Mouse (Mus musculus) liver, adult 2 months (tissue): ENCODE results near the gene Tmem19. TPM values are rescaled to one million over a fixed set of nuclear protein-coding genes. Genes with fewer than 3 reads are reported as not detected.

Experiments used
- DNase-seq: peaks from one replicate; pipeline ENCODE4 v3.0.0-alpha.2; 2011; ENCODE audit warnings: low read depth, low spot score; ENCODE audit errors: extremely low read depth
- H3K27ac ChIP-seq: fragments of 200-500 bp; replicated peaks from 2 replicates; pipeline ENCODE4 v1.5.1; 2012; ENCODE audit warnings: low read depth, mild to moderate bottlenecking, control low read depth, inconsistent platforms, low read length; ENCODE audit not compliant: insufficient read depth
- H3K27me3 ChIP-seq: fragments of 200-500 bp; 2 replicates; pipeline ENCODE4 v1.6.1; 2012; ENCODE audit warnings: mild to moderate bottlenecking, moderate library complexity, low read length, inconsistent platforms; ENCODE audit not compliant: control insufficient read depth, insufficient read depth
- H3K36me3 ChIP-seq: fragments of 200-500 bp; 2 replicates; pipeline ENCODE4 v1.6.1; 2012; ENCODE audit warnings: low read length, inconsistent platforms; ENCODE audit not compliant: control insufficient read depth, insufficient read depth
- H3K4me1 ChIP-seq: fragments of 200-500 bp; 2 replicates; pipeline ENCODE4 v1.6.1; 2011; ENCODE audit warnings: low read length; ENCODE audit not compliant: control insufficient read depth, insufficient read depth
- H3K4me3 ChIP-seq: fragments of 200-500 bp; 2 replicates; pipeline ENCODE4 v1.5.1; 2011; ENCODE audit warnings: low read depth, mild to moderate bottlenecking, control low read depth, low read length, moderate library complexity; ENCODE audit not compliant: insufficient read depth
- H3K79me2 ChIP-seq: fragments of 200-500 bp; 2 replicates; pipeline ENCODE4 v1.6.1; 2012; ENCODE audit warnings: inconsistent platforms, mild to moderate bottlenecking, low read length, moderate library complexity; ENCODE audit not compliant: control insufficient read depth, insufficient read depth
- H3K9ac ChIP-seq: fragments of 200-500 bp; 2 replicates; pipeline ENCODE4 v1.6.1; 2012; ENCODE audit warnings: low read depth, mild to moderate bottlenecking, control low read depth, inconsistent platforms, low read length
- CTCF ChIP-seq: fragments of 200-500 bp; IDR thresholded peaks from 2 replicates; pipeline ENCODE4 v1.5.1; 2011; ENCODE audit warnings: low read depth, low read length, control low read depth
- POLR2A ChIP-seq: fragments of 200-500 bp; IDR thresholded peaks from 2 replicates; pipeline ENCODE4 v1.6.1; 2011; ENCODE audit warnings: low read length, control low read depth; ENCODE audit not compliant: insufficient read depth; ENCODE audit errors: extremely low read depth
- WGBS: fragments of 180-500 bp; shearing (Covaris S2); methylation state at CpG from one replicate; pipeline ENCODE4 v1.1.7; 2018; 5-methylcytosine and 5-hydroxymethylcytosine counted together
- polyA plus RNA-seq: library from polyadenylated mRNA; depleted of rRNA; stranded (reverse); fragments of >200 nt; gene quantifications from 2 replicates; pipeline ENCODE4 v1.2.3, GENCODE M21; 2012
- total RNA-seq: library from RNA; depleted of rRNA; stranded (reverse); fragments of >200 nt; gene quantifications from 2 replicates; pipeline ENCODE4 v1.2.3, GENCODE M21; 2014

Tmem19 gene
- total and polyA plus RNA-seq, 2 experiments = 30.8 to 47.4 TPM

GRCm38 (mm10) chr10:115354553-115354952 is 7.7 kb downstream of the Tmem19 start:
- no peaks in the 10 kb centered on the region for H3K27me3 ChIP-seq
- peaks cover 6% of the 10 kb centered on the region; the same call in 1 of the 2 replicates for H3K79me2 ChIP-seq
- TF ChIP-seq POLR2A = no peak
- no peak for TF ChIP-seq CTCF
- peaks cover 30% of the 10 kb centered on the region for H3K4me1 ChIP-seq
- peaks cover 9% of the 10 kb centered on the region for H3K36me3 ChIP-seq
- peak; percentile 32 for DNase-seq
- 82% methylated on average over 6 of the region's 6 CpGs for WGBS
- H3K27ac ChIP-seq = peak overlapping the region; percentile 75
- no peak overlapping the region for H3K4me3 ChIP-seq
- H3K9ac ChIP-seq = no peak overlapping the region

- Histone ChIP-seq H3K4me1 (peaks cover 31% of the 10 kb centered on the region), H3K4me3 (no peak overlapping the region), H3K36me3 (peaks cover 4% of the 10 kb centered on the region), H3K9ac (no peak overlapping the region), H3K27me3 (no peaks in the 10 kb centered on the region), H3K27ac (no peak overlapping the region), H3K79me2 (no peaks in the 10 kb centered on the region; the same call in 1 of the 2 replicates)
- WGBS = 65% methylated on average over 2 of the region's 2 CpGs
- DNase-seq = peak; percentile 33
- TF ChIP-seq POLR2A = no peak
- TF ChIP-seq CTCF = no peak
Measured at GRCm38 (mm10) chr10:115350810-115351397, 11.4 kb downstream of the Tmem19 start.

GRCm38 (mm10) chr10:115349509-115349908 is 12.8 kb downstream of the Tmem19 start:
- no peaks in the 10 kb centered on the region for H3K27me3 ChIP-seq
- TF ChIP-seq POLR2A (no peak), CTCF (no peak)
- peaks cover 22% of the 10 kb centered on the region for H3K4me1 ChIP-seq
- peaks cover 6% of the 10 kb centered on the region for H3K36me3 ChIP-seq
- peak overlapping the region; percentile 80 for H3K27ac ChIP-seq
- H3K4me3 ChIP-seq = no peak overlapping the region
- WGBS = 25% methylated on average over 7 of the region's 7 CpGs
- H3K9ac ChIP-seq = no peak overlapping the region
- DNase-seq = peak; percentile 94
- no peaks in the 10 kb centered on the region; the same call in 1 of the 2 replicates for H3K79me2 ChIP-seq

- Histone ChIP-seq H3K27ac (peak overlapping the region; percentile 80), H3K79me2 (no peaks in the 10 kb centered on the region), H3K36me3 (peaks cover 6% of the 10 kb centered on the region), H3K4me3 (no peak overlapping the region), H3K27me3 (no peaks in the 10 kb centered on the region), H3K9ac (no peak overlapping the region), H3K4me1 (peaks cover 20% of the 10 kb centered on the region)
- 66% methylated on average over 10 of the region's 10 CpGs for WGBS
- DNase-seq = peak; percentile 40
- TF ChIP-seq POLR2A (no peak), CTCF (no peak)
Measured at GRCm38 (mm10) chr10:115349029-115349428, 13.3 kb downstream of the Tmem19 start.

- 10% methylated on average over 6 of the region's 6 CpGs for WGBS
- H3K9ac ChIP-seq = no peak overlapping the region
- peaks cover 11% of the 10 kb centered on the region for H3K36me3 ChIP-seq
- H3K27me3 ChIP-seq = no peaks in the 10 kb centered on the region
- 0 out of 2 replicates have a peak overlapping the region, but pooled peaks have one; percentile 27 for H3K27ac ChIP-seq
- no peak overlapping the region for H3K4me3 ChIP-seq
- DNase-seq = peak; percentile 65
- H3K4me1 ChIP-seq = peaks cover 20% of the 10 kb centered on the region
- TF ChIP-seq CTCF (no peak), POLR2A (no peak)
- H3K79me2 ChIP-seq = no peaks in the 10 kb centered on the region
Measured at GRCm38 (mm10) chr10:115348131-115348530, 14.2 kb downstream of the Tmem19 start.

- Histone ChIP-seq H3K4me3 (no peak overlapping the region), H3K27ac (no peak overlapping the region), H3K9ac (no peak overlapping the region), H3K79me2 (no peaks in the 10 kb centered on the region), H3K36me3 (peaks cover 23% of the 10 kb centered on the region), H3K27me3 (no peaks in the 10 kb centered on the region), H3K4me1 (peaks cover 20% of the 10 kb centered on the region)
- no peak for DNase-seq
- TF ChIP-seq CTCF = no peak
- TF ChIP-seq POLR2A = no peak
Measured at GRCm38 (mm10) chr10:115346444-115346843, 15.9 kb downstream of the Tmem19 start.
